Mouse (Mus musculus) thymus, postnatal 36 days (tissue): ENCODE measurements around the gene Il18bp.
"Not testable (repeated sequence)": the region's sequence is repeated elsewhere in the genome, so short reads cannot be mapped to it uniquely, and the experiment has no call there.

Source experiments
- DNase-seq, 2 experiments: peaks; one replicate each; pipeline ENCODE4 v3.0.0; 2022; ENCODE audit warnings: mixed read lengths in 2 of 2

The Il18bp gene

GRCm38 (mm10) chr7:102018590-102018989 is at the start of gene Il18bp:
Il18bp (minus strand) TSS chr7:102018690.
- no peak for DNase-seq

- DNase-seq: no peak
Observed at GRCm38 (mm10) chr7:102066363-102066762, 47.9 kb upstream of the Il18bp start.

DNA sequence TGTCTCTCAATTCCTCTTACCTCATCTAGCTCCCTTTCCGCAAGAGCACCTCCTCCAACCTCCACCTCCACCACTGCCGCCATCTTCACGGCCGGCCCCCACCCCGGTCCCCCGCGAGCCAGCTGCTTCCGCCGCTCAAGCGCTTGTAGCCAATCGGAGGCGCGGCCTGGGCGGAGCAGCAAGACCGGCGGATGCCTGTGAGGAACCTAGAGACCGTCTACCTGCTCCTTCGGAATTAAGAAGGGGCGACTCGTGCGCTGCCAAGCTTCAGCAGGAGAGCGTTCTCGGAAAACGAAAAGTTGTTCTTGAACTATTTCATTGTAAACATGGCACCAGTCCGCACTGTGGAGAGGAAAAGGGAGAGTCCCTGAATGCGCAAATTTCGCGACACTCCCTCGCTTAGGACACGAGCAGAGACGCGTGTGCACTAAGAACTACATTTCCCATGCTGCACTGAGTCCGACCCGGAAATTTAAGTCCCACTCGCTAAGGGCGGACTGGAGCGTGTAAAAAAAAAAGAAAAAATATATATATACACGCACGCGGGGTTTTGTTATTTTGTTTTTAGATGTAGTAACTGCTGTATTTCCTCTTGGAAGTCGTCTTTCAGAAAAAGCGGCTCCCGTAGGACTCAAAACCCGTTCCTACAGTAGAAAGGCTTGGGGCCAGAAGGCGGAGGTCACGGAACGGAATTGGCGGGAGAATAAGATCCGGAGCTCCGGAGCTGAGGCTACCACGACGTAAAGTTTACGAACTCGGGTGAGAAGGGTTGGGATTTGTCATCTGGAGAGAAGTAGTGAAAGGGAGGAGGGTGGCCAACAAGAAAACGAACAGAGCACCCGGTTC is 46.8 kb upstream of the Il18bp start, which contains the start of the genes Rnf121, Xndc1 and Xntrpc:
Rnf121 (minus strand) TSS at position 424 of the 846 bp plus-strand sequence.
Xndc1 (plus strand) TSS at position 466 of the 846 bp plus-strand sequence.
Xntrpc (plus strand) TSS at position 668 of the 846 bp plus-strand sequence.
- peak; percentile 90 to 92 for DNase-seq

GRCm38 (mm10) chr7:102064655-102065045 is 46.2 kb upstream of the Il18bp start:
- no peak for DNase-seq

DNA sequence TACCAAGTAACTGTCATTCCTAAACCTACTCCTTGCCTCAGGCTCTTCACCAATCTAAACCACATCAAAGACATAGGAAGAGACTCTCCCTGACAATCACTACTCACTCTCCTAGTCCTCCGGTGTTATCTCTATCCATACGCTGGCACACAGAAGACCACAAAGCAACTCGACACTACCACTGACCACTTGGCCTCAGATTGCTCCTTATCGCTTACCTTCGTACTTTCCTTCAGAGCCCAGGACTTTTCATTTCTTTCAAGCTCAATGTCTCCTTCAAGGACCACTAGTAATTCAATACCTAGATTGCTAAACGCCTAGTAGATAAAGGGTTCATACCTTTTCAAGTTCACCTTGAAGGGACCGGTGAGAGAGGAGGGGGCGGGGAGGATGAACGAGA is 45.4 kb upstream of the Il18bp start:
- no peak for DNase-seq

- no peak for DNase-seq
Observed at GRCm38 (mm10) chr7:102062203-102062602, 43.7 kb upstream of the Il18bp start.

DNA sequence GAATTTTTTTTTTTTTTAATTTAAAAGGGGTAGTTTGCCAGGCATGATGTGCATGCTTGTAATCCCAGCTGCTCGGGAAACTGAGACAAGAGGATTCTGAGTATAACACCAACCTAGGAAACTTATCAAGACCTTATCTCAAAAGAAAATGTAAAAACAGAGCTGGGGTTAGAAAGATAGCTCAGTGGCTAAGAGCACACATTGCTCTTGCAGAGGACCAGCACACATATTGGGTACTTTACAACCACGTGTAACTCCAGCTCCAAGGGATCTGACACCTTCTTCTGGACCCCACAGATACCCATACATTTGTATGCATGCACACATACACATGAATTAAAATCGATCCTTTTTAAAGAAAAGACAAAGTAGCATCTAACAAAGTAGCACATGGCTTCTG is 42.9 kb upstream of the Il18bp start:
- no peak for DNase-seq

GRCm38 (mm10) chr7:102048524-102048923 is 30.0 kb upstream of the Il18bp start:
- not testable (repeated sequence) for DNase-seq

- DNase-seq: no peak
Observed at GRCm38 (mm10) chr7:102042314-102042713, 23.8 kb upstream of the Il18bp start.

DNA sequence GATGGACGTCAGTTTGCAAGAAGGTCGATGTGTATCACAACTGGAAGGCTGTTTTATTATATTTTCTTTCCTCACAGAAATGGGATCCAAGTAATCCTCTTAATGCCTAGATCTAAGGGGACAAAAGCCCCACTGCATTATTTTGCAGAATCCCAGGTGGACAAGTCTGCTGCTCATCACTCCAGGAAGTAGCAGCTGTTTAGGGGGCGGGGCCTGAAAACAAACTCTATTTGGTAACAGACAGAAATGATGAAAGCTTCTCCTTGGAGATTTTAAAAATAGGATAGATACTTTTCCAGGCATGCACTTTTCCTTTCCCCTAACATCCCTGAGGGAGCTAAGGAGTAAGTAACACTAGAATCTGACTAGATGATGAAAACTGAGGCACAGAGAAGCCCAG is 18.8 kb upstream of the Il18bp start:
- DNase-seq: no peak

DNA sequence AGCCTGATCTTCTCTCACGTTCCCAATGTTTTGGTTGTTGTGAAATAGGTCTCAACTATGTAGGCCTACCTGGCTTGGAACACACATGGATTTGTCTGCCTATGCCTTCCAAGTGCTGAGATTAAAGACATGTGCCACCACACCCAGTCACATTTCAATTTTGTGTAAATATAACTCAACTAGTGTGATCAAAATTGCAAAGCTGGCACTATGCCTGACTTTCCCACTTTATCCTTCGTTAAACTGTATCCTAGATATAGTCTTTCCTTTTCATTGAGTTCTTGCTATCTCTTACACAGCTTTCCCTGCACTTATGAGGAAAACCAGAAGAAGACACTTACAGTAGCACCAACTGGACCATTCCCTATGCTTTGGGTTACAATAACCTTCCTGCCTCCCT is 17.0 kb upstream of the Il18bp start:
- no peak for DNase-seq

DNA sequence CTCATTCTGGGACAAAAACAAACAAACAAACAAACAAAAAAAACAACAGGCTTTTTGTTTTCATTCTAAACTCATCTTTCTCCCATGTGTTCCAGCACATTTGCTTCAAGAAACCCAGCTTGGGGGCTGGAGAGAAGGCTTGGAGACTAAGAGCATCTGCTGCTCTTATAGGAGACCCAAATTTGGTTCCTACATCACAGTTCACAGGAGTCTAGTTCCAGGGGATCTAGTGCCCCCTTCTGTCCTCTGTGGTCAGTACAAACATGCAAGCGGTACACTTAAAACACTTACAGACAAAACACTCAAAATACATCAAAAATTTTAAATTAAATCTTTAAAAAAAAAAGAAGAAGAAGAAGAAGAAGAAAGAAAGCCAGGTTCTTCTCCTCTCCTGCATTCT is 16.4 kb upstream of the Il18bp start:
- no peak for DNase-seq

DNA sequence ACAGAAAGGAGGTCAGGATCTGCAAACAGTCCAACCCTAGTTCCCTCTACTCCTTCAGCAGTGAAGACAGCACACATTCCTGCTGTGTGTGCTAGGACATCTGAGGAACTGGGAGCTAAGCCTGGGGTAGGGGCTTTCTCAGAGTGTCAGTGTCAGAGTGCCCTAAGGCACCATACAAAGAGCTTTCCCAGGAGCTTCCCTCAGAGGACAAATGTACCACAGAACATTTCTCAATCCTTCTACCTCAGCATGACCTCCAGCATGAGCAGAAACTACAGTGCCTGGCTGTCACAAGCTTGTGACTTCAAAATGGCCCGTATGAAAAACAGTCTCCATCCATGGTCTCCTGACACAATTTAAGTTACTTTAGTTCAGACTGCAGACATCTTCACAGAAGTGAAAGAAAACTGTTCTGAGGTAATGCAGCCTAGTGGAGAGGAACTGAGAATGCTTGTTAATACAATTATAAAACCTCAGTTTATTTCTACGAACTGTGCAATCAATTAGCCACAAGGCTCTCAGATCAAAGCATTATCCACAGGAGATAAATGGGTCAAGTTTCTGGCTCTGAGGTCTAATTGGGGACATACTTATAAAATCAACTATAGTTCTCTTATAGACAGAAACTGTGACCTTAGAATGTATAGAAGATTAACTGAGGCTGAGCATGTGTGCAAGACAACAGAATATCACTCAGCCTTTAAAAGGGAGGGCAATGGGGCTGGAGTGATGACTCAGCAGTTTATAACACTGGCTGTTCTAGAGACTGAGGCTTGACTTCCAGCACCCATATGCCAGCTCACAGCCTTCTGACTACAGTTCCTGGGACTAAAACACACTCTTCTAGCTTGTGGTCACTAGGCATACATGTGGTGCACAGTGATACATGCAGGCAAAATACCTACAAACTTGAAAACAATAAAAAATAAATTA is 7.0 kb upstream of the Il18bp start:
- DNase-seq: no peak

GRCm38 (mm10) chr7:102023821-102024220 is 5.3 kb upstream of the Il18bp start:
- no peak for DNase-seq

DNA sequence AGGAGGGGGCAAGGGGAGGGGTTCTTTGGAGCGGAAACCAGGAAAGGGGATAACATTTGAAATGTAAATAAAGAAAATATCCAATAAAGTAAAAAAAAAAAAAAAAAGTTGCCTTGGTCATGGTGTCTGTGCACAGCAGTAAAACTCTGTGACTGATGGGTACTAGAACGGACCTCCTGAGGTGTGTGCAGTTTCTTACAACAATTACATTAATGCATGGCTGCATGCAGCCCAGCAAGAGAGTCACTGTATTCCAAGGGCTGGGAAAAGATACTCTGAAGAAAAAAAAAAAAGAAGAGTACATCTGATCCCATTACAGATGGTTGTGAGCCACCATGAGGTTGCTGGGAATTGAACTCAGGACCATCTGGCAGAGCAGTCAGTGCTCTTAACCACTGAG is 2.4 kb upstream of the Il18bp start:
- not testable (repeated sequence) for DNase-seq

DNA sequence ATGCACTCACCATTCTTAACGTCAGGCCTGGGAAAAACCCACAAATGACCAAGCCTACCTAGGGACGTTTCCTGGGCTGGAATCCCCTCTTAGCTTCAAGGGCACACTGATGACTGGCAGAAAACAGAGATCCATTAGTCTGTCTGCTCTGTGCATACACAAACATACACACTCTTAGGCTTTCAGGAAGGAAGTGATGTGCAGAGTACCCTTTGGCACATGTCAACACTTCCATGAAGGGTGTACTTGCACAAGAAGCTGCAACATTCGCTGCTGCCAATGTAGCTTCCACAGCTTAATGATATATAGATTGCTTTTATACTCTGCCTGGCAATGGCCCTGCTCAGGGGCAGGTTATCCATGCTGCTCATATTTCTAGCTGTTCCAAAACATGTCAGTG is 872 bp upstream of the Il18bp start:
- no peak for DNase-seq

DNA sequence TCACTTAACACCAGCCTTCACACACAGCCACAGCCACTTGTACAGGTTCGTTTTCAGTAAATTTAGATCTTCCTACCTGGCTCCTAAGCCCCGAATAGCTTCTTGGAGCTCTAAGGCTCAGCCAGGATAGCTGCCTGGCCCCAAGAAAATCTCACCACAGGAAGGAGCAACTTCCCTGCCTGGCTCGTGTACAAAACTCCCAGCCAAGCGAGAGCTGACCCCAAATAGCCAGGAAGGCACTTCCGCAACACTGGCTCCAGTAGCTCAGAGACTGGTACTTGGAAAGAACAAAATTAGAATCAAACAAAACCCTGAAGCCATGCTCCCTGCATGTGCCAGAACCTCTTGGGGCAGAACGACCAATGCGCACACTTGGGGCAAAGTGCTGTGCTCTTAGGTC is 456 bp downstream of the Il18bp start:
- no peak for DNase-seq

DNA sequence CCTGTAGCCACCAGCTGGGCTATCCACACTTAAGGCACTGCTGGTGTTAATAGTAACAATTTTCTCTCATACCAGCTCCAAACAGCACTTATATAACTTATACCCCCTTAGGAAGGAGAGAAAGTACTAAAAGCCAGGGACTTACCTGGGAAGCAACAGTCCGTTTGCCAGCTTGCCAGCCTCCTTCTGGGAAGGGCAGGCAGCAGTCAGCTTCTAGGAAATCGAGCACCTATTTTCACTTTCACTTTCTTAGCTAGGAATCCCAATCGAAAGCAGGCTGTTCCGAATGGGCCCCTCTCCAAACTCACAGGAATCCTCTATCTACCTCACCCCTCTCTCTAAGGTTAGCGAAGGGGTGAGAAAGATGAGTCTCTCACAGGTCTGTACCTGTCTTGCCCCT is 1.0 kb downstream of the Il18bp start:
- no peak for DNase-seq

- no peak for DNase-seq
Observed at GRCm38 (mm10) chr7:102016936-102017335, 1.6 kb downstream of the Il18bp start.

DNA sequence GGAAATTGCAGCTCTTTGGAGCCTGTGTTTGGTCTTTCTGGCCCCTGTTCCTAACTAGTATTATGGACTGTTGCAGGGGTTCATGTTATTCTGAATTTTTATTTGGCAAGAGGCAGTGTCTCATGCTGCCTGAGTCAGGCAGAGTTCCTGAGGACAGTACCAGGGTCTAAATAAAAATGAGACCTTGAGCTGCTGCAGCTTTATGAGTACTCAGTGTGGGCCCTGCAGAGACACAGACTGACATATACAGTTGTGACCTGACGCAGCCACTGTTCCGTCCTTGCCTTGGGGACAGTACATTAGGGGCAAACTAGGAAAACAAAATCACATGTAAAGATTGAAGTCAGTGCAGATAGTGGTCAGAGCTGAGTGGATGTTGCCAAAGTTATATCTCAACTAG is 3.5 kb downstream of the Il18bp start:
- no peak for DNase-seq

GRCm38 (mm10) chr7:102013416-102013815 is 5.1 kb downstream of the Il18bp start:
- DNase-seq: no peak

DNA sequence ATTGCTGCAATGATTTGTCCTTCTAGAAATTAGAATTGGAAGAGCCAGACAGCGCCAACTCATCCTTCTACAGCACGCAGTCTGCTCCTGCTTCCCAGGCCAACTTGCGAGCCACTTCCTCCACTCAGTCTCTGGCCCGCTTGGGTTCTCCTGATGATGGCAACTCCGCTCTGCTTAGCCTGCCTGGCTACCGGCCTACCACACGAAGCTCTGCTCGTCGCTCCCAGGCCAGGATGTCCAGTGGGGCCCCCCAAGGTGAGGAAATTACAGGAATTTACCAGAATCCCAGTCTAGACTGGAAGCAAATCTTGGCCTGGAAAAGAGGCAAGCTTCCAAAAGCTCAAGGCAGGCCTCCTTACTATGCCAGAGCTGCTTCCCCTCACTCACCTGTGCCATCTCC is 6.6 kb downstream of the Il18bp start:
- no peak for DNase-seq

DNA sequence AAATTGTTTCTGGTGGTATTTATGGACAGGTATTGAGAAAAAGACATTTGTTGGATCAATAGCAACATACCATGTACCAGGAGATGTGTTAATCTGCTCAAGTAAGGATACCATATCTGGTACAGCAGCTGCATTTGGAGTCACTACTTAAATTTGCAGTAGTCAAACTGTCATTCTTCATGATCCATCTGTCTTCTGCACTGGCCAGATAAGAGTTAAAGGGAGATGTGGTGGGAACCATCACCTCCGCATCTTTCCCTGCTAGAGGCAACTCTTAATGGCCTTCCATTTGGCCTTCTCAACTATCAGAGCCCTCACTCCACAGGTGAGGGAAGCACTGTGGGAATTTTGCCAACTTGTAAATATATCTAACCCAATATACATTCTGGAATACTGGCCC is 12.0 kb downstream of the Il18bp start:
- DNase-seq: no peak
